Mouse (Mus musculus) thymus, postnatal 4 days (tissue): ENCODE measurements at regions not wholly inside any gene's neighbourhood (a gene's known extent, or its start where the extent isn't known, plus 50 kb on each side); places are given as distances from the start of the nearest gene placed in this dataset.

Source experiments
- DNase-seq: peaks from one replicate; pipeline ENCODE4 v3.0.0; 2021

DNA sequence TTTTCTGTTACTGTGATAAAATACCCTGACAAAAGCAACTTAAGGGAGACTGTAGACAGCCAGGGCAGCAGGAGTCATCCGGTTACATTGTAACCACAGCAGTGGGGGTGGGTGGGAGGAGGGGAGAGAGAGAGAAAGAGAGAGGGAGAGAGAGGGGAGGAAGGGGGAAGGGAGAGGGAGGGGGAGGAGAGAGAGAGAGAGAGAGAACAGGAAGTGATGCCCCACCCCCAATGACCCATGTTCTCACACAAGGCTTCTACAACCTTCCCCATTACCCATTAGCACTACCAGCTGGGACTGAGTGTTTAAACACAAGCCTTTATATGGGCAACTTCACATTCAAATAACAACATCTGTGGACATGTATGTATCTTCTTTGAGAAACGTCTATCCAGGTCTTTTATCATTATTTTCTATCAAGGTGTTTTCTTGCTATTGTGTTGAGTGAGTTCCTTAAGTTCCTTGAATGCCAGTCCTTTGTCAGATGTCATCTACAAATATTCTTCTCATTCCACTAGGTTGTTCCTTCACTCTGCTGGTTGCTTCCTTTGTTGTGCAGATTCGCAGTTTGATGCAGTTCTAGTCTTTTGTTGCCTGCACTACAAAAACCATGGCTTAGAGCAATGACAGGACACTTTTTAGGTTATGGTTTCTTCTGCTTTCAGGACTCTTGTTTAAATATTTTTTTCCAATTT, 274.7 kb upstream of the Ddx18 start:
- DNase-seq: peak; percentile 61

DNA sequence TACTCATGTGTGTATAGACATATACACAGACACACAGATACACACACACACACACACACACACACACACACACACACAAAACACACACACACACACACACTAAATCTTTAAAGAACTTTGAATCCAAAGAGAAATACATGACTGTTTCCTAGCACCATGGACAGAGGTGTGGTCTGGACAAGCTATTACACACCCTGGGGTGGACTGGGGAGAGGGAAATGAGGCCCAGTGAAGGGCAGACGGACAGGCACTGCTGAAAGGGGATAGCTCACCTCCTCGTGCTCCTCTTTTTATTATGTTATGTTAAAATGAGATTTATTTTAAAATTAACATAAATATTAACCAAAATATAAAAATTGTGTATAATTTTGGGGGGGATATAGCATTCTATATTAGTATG, 265.8 kb upstream of the Ddx18 start:
- DNase-seq: no peak

DNA sequence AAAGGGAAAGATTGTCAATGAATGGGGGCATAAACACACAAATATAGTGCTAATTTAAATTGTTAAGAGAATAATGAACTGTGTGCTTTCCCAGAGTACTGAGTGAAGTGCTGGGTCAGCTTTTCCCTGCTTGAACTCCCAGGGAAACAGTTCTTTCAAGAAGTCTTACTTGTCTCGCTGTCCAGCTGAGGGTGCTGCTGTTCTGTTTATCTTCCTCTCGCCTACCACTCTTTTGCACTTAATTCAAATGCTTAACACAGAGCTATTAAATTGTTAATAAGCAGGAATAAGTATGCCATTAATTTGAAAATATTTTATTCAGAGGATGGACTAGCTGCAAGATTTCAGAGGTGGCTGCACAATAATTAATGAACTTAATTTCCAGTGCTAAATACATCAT, 262.5 kb upstream of the Ddx18 start:
- DNase-seq: no peak

DNA sequence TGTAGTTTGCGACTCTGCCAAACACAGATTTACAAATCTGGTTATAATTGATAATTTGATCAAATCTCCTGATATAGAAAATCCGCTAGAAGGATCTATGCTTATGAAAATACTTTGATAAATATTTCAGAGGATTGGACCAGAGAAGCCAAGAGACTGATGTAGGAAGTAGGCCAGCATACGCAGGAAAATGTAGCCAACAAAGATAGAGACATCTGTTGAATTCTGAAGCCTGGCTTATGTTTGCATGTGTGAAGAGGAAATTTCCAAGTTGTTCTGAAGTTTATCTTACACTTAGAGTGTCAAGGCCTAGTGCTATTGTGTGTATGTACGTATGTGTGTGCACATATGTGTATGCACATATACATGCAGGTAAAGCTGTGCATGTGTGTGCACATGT, 255.2 kb upstream of the Ddx18 start:
- DNase-seq: no peak

DNA sequence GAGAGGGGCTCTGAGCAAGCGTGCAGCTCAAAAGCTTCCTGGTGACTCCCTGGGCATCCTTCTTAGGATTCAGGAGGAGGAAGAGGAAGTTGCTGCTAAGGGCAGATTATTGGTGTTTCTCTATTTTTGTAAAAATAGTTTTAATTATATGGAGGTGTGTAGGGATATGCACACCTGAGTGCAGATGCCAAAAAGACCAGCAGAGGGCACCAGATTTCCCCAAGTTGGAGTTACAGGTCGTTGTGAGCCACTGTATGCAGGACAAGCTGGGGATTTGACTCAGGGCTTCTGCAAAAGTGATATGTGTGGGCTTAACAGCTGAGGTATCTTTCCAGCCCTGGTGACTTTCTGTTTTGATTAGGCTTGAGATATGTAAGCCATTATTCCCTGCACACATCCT, 235.5 kb upstream of the Ddx18 start:
- DNase-seq: peak; percentile 64

DNA sequence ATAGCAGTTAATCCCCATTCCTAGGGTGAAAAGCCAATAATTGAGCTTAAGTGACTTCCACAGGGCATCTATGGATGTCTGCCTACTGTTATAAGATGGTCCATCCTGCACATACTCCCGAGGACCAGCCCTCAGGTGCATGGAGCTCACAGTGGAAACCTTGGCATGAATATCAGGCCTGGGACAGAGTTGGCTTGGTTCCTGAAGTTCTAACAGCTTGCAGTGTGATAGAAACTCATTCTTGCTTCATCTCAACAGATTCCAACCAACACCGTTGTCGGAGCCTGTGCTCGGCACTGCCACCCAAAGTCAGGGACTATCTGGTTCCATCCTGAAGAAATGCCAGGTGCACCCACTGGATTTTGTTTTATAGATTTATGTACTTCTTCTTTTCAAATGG, 234.7 kb upstream of the Ddx18 start:
- no peak for DNase-seq

DNA sequence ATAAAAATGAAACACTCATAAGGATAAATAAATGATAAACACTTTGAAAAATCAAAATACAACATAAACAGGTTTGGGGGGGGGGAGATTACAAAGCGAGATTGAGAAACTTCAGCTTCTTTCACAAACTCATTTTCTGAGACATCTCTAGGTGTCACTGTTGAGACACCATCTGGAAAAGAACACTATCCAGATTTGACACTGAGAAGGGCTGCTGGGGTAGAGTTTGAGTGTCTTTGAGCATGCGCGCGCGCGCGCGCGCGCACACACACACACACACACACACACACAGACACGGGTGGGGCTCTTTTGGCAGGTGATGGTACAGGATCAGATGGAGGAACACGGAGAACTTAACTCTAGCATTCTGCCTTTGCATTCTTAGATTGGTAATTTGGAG, 230.7 kb upstream of the Ddx18 start:
- DNase-seq: peak; percentile 54

DNA sequence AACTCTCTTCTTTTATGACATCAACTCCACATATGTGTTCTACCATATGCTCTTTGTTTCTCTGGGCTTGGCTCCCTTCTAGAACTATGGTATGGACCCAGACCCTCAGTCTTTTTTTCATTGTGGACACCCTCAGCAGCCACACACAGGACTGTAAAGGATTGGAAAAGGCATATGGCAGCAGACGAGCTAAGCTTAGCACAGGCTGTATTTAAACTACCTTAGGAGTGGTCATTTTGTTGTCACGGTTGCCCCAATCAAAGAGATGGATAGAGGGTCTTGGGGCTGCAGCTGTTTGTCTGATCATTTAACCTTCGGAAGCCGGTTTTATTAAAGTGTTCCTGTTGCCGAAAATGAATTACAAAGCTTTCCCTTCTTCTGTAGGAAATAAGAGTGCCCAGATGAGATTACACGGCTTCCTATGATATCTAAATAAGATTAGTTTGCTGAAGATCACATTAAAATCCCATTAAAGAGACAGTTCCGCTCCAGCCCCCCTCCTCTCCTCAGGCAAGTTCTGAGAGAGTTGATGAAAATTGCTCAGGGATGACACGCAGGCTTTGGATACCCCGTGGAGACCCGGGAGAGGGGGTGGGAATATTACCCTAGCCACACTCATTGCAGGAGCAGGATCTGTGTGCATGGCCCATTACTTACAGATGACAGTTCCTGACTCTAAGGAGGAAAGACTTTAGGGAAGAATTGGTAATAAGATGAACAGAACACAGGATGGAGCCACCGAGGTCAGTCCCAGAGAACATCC, 227.4 kb upstream of the Ddx18 start:
- DNase-seq: no peak

DNA sequence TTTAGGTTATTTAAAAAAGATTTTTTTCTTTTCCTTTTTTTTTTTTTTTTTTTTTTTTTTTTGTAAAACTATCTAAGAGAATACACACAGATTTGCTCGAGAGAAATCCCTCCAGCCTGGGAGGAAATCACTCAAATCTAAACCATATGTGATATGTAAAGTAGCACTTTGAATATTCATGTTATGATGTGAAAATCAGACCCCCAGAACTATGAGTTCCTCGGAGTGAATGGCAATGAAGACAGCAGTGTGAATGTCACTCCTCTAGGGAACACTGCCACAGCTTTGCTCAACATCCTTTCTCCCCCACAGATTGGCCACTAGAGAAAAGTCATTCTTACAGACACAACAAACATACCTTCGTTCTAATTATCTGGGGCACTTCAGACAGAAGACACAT, 217.8 kb upstream of the Ddx18 start:
- DNase-seq: no peak

DNA sequence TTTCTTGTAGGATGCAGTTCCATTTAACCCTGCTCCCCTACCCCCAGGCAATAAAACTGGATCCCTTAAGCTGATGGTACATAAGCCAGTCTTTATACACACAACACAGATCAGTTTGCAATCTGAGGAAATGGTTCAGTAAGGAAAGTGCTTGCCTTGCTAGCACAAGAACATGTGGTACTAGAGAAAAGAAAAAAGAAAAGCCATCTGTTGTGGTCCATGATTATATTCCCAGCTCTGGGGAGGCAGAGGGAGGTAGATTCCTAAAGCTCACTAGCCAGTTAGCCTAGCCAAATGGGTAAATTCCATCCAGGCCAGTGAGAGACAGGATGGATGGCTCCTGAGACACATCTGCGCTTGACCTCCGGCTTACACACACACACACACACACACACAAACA, 206.2 kb upstream of the Ddx18 start:
- no peak for DNase-seq

DNA sequence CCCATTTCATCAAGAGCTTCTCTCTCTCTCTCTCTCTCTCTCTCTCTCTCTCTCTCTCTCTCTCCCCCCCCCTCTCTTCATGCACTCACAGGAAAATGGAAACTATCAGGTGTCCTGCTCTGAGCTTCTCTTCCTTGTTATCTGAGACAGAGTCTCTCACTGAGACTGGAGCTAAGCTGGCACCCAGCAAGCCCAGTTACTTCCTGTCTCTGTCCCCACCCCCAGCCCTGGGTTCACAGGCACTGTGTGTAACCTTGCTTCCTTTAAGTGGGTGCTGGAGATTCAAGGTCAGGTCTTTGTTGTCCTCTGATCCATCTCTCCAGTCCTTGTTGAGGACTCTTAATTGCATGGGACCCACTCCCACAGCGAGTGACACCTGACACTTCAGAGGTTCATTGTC, 203.7 kb upstream of the Ddx18 start:
- DNase-seq: peak; percentile 73

DNA sequence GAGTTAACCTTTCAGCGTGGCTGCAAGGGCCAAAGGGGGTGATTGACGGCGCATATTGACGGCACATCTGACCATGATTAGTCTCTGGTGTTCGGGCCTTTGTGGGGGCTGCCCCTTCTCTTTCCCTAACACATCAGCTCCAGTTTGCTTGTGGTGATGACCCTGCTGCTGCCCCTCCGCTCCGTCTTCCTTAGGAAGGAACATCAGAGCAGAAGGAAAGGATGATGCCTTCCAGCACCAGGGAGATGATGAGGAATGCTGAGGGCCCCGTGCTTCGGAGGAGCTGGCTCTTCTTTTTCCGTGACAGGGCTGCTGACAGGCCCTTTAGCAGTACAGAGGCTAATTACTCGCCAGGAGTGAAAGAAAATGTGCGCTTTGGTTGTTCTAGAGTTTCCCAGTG, 203.1 kb upstream of the Ddx18 start:
- peak; percentile 9 for DNase-seq

DNA sequence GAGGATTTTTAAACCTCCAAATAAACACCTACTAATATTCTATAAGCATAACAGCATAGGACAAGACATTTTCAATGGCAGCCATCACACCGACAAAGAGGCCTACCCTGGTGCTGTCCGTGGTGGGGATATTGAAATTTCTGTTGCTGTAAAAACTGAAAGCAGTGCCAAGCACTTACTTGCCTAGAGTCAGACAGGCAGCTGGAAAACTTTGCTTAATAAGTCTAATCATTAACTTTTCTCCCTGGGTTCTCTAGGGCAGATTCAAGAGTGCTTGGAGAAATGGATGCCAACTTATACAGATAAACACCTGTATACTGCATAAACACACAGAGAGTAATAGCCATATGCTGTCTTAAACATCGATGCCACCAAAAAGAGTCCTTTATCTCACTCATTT, 192.3 kb upstream of the Ddx18 start:
- DNase-seq: no peak

DNA sequence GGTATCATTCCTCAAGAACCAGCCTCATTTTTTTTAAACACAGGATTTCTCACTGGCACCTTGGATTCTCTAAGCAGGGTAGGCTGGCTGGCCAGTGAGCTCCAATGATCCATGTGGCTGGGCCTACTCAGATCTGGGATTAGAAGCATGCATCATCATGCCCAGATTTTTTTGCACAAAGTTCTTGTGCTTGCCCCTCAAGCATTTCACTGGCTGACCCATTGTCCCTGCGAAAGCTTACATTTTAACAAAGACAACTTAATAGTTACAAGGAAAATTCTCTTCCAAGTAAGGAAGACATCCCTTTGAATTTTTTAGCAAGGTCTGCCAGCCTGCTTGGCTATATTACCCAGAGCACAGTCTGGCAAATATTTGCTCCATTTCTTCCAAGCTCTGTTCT, 177.4 kb upstream of the Ddx18 start:
- no peak for DNase-seq

DNA sequence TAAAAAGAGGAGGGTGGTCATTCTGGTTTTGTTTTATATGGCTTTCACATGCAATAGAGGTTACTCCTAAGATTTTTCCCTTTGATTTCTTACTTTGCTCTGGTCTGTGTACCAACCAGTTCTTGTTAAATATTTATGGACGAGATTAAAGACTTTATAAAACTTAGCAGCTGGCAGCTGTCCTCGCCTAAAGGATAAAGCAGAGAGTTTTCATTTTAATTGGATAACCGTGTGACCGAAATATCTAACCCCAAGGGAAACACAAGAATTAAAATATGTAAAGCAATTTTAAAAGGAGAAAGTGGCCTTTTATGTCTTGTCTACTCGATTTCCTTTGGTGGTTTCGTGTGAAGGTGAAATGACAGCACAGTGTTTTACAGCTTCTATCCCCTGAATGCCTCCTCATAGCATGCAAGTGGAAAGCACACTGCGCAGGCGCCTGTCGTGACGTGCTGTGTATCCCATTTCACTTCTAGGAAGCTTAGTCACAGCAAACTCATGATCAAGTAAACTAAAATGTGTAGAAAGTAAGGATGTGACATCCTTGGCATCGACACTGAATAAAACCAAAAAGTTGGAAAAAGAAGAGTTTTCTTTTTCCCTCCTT, 167.4 kb upstream of the Ddx18 start:
- no peak for DNase-seq

DNA sequence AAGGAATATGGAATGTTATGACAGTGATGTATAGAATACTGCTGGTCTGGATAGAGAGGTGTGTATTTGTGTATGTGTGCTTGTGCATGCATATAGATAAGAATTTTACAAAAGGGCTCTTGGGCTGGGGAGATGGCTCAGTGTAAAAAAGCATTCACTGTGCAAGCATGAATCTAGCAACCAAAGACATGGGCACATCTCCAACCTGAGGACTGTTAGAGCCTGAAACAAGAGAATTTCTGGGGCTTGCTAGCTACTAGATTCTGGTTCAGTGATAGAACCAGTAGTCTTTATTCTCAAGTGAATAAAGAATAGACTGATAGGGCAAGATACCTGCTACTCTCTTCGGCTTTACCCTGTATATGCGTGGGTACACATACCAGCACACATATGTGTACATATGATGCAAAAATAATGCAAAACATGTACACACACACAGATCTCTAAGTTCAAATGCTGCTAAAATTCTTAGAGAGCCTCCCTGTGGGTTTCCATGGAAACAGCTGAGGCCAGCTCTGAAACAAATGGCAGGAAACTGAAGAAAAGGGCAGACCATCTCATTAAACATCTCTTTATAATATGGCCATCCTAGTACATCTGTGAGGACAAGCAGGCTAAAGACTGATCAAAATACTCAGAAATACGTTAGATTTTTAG, 166.8 kb upstream of the Ddx18 start:
- DNase-seq: no peak

DNA sequence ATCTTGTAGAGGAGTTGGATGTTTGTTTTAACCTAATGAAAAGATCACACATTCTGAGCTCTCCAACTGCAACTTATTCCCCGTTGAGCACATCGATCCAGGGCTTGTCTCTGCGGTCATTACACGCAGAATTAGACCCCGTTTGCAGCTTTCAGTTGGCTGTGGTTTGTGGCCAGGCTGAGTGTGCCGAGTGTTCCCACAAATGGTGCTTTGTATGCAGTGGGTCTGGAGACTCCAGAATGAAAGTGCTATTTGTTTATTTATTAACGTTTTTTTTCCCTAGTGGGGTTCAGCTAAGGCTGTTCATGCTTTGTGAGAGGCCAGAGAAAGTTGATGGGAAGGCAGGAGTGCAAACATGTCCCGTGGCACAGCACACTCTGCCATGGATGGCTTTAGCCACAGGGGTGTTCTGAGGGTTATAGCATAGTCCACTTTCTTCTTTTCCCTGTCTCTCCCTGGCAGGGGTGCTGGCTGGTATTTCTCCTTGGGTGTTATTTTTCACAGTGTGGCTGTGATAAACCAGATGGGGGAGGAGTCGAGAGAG, 141.6 kb upstream of the Ddx18 start:
- DNase-seq: peak; percentile 28

DNA sequence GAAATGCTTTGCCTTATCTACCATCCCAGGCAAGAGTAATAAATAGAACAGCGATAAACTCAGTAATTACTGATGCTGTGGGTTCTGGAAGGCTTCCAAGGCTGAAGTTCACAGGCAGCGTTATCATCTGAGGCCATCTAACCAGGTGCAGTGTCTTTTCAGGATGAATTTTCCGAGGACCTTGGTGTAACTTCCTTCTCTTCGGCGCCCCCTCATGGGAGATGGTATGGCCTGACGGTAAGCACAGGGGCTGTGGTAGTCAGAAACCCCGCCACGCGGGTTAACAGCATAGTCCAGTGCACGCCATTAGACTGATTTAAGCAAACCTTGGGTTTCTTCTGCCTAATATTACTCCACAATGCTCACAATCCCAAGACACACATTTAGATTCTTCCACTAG, 140.5 kb upstream of the Ddx18 start:
- DNase-seq: peak; percentile 87

DNA sequence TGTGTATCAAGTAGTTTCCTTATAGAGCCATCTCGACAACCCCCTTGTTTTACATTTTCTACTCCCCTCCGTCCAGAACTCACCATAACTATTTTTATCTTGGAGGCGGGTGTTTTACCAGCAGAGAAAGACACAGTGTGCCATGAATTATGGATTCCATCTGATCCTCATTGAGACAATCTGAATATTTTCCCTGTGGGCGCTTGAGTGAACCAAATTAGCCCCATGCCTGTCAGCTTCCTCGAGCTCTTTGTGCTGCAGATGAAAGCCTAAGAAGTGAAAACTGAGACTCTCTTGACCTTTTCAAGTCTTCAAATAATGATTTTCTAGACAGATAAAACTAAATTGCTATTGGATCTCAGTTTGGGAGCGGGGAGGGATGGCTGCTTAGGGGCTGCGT, 134.0 kb upstream of the Ddx18 start:
- DNase-seq: no peak

DNA sequence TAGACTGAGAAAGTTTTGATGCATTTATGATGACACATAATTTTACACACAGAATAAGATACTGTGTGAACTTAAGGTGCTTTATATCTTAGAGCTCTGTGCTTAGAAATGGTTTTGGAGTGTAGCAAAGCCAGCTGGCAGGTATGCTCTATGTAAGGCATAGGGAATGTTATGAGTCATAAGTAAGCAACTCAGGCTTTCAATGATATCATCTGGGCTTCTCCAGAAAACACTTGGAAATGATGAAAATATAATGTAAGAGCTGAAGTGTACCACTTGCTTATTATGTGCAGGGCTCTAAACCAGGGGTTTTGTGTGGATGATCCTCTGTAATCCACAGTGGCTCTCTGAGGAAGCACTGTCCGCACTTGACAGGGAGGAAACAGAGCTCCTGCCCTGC, 86.1 kb upstream of the Ddx18 start:
- no peak for DNase-seq

DNA sequence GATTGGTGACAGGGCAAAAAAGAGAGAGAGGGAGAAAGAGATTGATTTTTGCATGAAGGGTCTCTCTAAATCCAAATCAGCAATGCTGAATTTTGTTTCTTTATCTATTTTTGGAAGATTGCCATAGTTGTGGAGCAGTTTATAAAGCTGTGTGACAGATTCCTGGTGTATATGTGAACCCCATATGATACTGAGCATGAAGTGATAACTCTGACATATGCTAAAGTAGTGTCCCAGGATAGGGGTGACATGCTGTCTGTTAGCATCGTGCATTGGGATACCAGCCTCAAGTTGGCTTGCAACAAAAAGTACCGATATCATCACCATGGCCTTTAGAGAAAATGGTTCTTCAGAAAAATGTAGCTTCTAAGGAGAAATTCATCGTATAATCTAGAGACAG, 82.3 kb upstream of the Ddx18 start:
- no peak for DNase-seq

DNA sequence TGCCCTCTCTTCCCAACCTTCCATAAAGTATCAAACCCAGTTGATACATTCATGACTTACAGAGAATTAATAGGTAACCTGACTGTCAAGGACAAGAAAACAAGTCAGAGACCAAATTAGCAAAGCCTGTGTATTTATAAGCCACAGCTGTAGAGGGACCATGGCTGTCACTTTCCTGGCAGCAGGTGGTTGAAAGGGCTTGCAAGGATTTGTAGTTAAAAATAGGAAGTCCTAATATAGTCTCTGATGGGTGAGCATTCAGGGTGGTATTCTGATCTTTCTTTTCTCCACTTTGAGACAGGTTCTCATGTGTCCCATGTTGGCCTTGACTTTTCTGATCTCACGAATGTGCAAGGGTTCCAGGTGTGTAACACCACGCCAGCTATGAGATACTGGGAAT, 63.7 kb upstream of the Ddx18 start:
- DNase-seq: no peak

DNA sequence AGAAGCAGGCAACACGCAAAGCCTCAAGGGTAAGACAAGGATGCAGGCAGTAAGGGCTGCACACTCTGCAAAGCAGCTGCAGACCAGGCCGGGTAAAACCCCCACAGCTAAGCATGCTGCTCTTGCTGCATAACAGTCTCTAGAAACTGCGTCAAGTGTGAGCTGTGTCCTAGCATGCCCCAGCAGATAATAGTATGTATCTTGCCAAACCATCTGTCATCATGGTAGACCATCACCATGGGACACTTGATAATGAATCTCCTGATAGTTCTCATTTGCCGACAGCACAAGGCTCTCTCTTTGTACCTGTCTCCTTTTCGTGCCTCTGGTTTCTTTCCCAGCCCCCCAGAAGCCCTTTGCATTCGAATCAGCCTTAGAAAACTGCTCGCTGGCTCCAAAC, 52.5 kb upstream of the Ddx18 start:
- no peak for DNase-seq

DNA sequence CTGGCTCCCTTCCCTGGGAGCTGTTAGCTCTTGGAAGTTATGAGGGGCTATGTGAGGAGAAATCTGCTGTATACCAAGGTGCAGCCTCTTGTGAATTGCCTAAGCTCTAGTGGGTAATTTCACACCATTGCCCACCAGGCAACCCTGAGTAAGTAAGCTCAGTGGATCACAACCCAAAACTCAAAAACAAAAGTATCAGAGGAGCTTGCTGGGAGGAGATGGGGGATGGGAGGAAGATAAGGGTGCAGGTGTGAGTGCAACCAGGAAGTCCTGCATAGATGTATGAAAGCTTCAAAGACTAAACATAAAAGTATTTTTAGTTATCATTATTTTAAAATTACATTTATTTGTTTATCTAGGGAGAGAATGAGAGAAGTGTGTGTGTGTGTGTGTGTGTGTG, 50.8 kb upstream of the Ddx18 start:
- peak; percentile 58 for DNase-seq
